Mouse (Mus musculus) retina, postnatal 1 day (tissue): ENCODE measurements at regions not wholly inside any gene's neighbourhood (a gene's known extent, or its start where the extent isn't known, plus 50 kb on each side); places are given as distances from the start of the nearest gene placed in this dataset.
A peak's percentile ranks its signal among the peaks of the same experiment; 100 is the strongest.
"Not testable (repeated sequence)": the region's sequence is repeated elsewhere in the genome, so short reads cannot be mapped to it uniquely, and the experiment has no call there.

Experiments
- DNase-seq: peaks from one replicate; pipeline ENCODE4 v3.0.0-alpha.2; 2012

GRCm38 (mm10) chr16:58178744-58179401 is 229.4 kb upstream of the Dcbld2 start:
- no peak for DNase-seq

GRCm38 (mm10) chr16:58179981-58180380 is 228.3 kb upstream of the Dcbld2 start:
- DNase-seq, result not testable (repeated sequence)

- DNase-seq, result no peak
These were observed 213.4 kb upstream of the Dcbld2 start for GRCm38 (mm10) chr16:58194619-58195497.

GRCm38 (mm10) chr16:58211872-58212271 is 196.4 kb upstream of the Dcbld2 start:
- no peak for DNase-seq

- DNase-seq, result no peak
These were observed 173.6 kb upstream of the Dcbld2 start for GRCm38 (mm10) chr16:58234686-58235085.

- no peak for DNase-seq
These were observed 171.4 kb upstream of the Dcbld2 start for GRCm38 (mm10) chr16:58236857-58237256.

GRCm38 (mm10) chr16:58276281-58276680 is 132.0 kb upstream of the Dcbld2 start:
- DNase-seq, result no peak

GRCm38 (mm10) chr16:58281474-58281873 is 126.8 kb upstream of the Dcbld2 start:
- peak; percentile 9 for DNase-seq

- no peak for DNase-seq
These were observed 113.8 kb upstream of the Dcbld2 start for GRCm38 (mm10) chr16:58294457-58294856.

GRCm38 (mm10) chr16:58295128-58295527 is 113.1 kb upstream of the Dcbld2 start:
- no peak for DNase-seq

GRCm38 (mm10) chr16:58299495-58299894 is 108.7 kb upstream of the Dcbld2 start:
- peak; percentile 78 for DNase-seq

GRCm38 (mm10) chr16:58300098-58300497 is 108.1 kb upstream of the Dcbld2 start:
- no peak for DNase-seq

GRCm38 (mm10) chr16:58303555-58303954 is 104.7 kb upstream of the Dcbld2 start:
- peak; percentile 34 for DNase-seq

- DNase-seq, result no peak
These were observed 91.3 kb upstream of the Dcbld2 start for GRCm38 (mm10) chr16:58316889-58317455.

- DNase-seq, result no peak
These were observed 77.2 kb upstream of the Dcbld2 start for GRCm38 (mm10) chr16:58331087-58331486.

GRCm38 (mm10) chr16:58343921-58344320 is 64.3 kb upstream of the Dcbld2 start:
- no peak for DNase-seq

GRCm38 (mm10) chr16:58349354-58349753 is 58.9 kb upstream of the Dcbld2 start:
- no peak for DNase-seq

- DNase-seq, result no peak
These were observed 58.4 kb upstream of the Dcbld2 start for GRCm38 (mm10) chr16:58349802-58350201.

GRCm38 (mm10) chr16:58352156-58352555 is 56.1 kb upstream of the Dcbld2 start:
- no peak for DNase-seq

- no peak for DNase-seq
These were observed 53.7 kb upstream of the Dcbld2 start for GRCm38 (mm10) chr16:58354551-58354950.
